Mouse (Mus musculus) embryonic fibroblast, embryonic 13.5 days (primary cell): ENCODE measurements around the gene Pla2g1b. TPM values are rescaled to one million over a fixed set of nuclear protein-coding genes. Genes with fewer than 3 reads are reported as not detected.

ENCODE experiments used
- H3K27ac ChIP-seq: 2 replicates; pipeline ENCODE4 v1.5.1; 2012; ENCODE audit warnings: low read length, control low read depth, inconsistent platforms; ENCODE audit not compliant: insufficient read depth
- H3K4me1 ChIP-seq: 2 replicates; pipeline ENCODE4 v1.6.1; 2011; ENCODE audit warnings: low read length; ENCODE audit not compliant: control insufficient read depth, insufficient read depth
- H3K4me3 ChIP-seq: 2 replicates; pipeline ENCODE4 v1.5.1; 2011; ENCODE audit warnings: mild to moderate bottlenecking, control low read depth, low read length; ENCODE audit not compliant: insufficient read depth
- CTCF ChIP-seq: IDR thresholded peaks from 2 replicates; pipeline ENCODE4 v1.5.1; 2011; ENCODE audit warnings: mild to moderate bottlenecking, control low read depth, low read length, moderate library complexity, borderline replicate concordance; ENCODE audit not compliant: insufficient read depth
- POLR2A ChIP-seq: IDR thresholded peaks from 2 replicates; pipeline ENCODE4 v1.6.1; 2011; ENCODE audit warnings: low read depth, mild to moderate bottlenecking, control low read depth, low read length, moderate library complexity
- polyA plus RNA-seq: library from polyadenylated mRNA; stranded (reverse); fragments of >200 nt; gene quantifications from 2 replicates; pipeline ENCODE4 v1.2.4, GENCODE M21; 2011; ENCODE audit warnings: low read depth; ENCODE audit not compliant: missing spikeins, insufficient read length

Gene Pla2g1b
- polyA plus RNA-seq, 1 experiment, result not detected

GRCm38 (mm10) chr5:115470766-115471531 is 4.9 kb downstream of the Pla2g1b start:
- H3K4me1 ChIP-seq, result no peaks in the 10 kb centered on the region
- H3K4me3 ChIP-seq, result no peak overlapping the region
- no peak overlapping the region for H3K27ac ChIP-seq
- peak; percentile 73; the same call in 1 of the 2 replicates for TF ChIP-seq CTCF
- TF ChIP-seq POLR2A, result no peak

- Histone ChIP-seq H3K4me1 (no peaks in the 10 kb centered on the region), H3K27ac (no peak overlapping the region), H3K4me3 (no peak overlapping the region)
- TF ChIP-seq POLR2A (no peak), CTCF (no peak)
Observed at GRCm38 (mm10) chr5:115473191-115473590, 7.1 kb downstream of the Pla2g1b start.

GRCm38 (mm10) chr5:115474174-115474828 is 8.2 kb downstream of the Pla2g1b start:
- no peak overlapping the region for H3K27ac ChIP-seq
- H3K4me3 ChIP-seq, result no peak overlapping the region
- TF ChIP-seq CTCF, result no peak
- TF ChIP-seq POLR2A, result no peak
- no peaks in the 10 kb centered on the region for H3K4me1 ChIP-seq

GRCm38 (mm10) chr5:115475337-115476106 is 9.5 kb downstream of the Pla2g1b start:
- no peak overlapping the region for H3K27ac ChIP-seq
- H3K4me3 ChIP-seq, result no peak overlapping the region
- H3K4me1 ChIP-seq, result no peaks in the 10 kb centered on the region
- 0 out of 2 replicates have a peak, but pooled peaks have one; percentile 34 for TF ChIP-seq POLR2A
- TF ChIP-seq CTCF, result no peak

- H3K27ac ChIP-seq, result no peak overlapping the region
- TF ChIP-seq CTCF, result no peak
- TF ChIP-seq POLR2A, result no peak; the same call in 1 of the 2 replicates
- H3K4me1 ChIP-seq, result no peaks in the 10 kb centered on the region
- no peak overlapping the region for H3K4me3 ChIP-seq
Observed at GRCm38 (mm10) chr5:115476107-115476727, 10.2 kb downstream of the Pla2g1b start.

- Histone ChIP-seq H3K4me3 (no peak overlapping the region), H3K4me1 (no peaks in the 10 kb centered on the region), H3K27ac (no peak overlapping the region)
- TF ChIP-seq POLR2A (no peak), CTCF (no peak)
Observed at GRCm38 (mm10) chr5:115479561-115479960, 13.5 kb downstream of the Pla2g1b start.

- Histone ChIP-seq H3K4me1 (no peaks in the 10 kb centered on the region), H3K4me3 (no peak overlapping the region), H3K27ac (no peak overlapping the region)
- TF ChIP-seq POLR2A (no peak), CTCF (no peak)
Observed at GRCm38 (mm10) chr5:115480101-115480500, 14.0 kb downstream of the Pla2g1b start.

GRCm38 (mm10) chr5:115482390-115483265 is 16.6 kb downstream of the Pla2g1b start:
- TF ChIP-seq POLR2A (no peak), CTCF (no peak)
- Histone ChIP-seq H3K4me1 (no peaks in the 10 kb centered on the region), H3K27ac (no peak overlapping the region), H3K4me3 (no peak overlapping the region)
